Mouse (Mus musculus): ENCODE data around the gene Cacna1c.

Gene Cacna1c

DNA sequence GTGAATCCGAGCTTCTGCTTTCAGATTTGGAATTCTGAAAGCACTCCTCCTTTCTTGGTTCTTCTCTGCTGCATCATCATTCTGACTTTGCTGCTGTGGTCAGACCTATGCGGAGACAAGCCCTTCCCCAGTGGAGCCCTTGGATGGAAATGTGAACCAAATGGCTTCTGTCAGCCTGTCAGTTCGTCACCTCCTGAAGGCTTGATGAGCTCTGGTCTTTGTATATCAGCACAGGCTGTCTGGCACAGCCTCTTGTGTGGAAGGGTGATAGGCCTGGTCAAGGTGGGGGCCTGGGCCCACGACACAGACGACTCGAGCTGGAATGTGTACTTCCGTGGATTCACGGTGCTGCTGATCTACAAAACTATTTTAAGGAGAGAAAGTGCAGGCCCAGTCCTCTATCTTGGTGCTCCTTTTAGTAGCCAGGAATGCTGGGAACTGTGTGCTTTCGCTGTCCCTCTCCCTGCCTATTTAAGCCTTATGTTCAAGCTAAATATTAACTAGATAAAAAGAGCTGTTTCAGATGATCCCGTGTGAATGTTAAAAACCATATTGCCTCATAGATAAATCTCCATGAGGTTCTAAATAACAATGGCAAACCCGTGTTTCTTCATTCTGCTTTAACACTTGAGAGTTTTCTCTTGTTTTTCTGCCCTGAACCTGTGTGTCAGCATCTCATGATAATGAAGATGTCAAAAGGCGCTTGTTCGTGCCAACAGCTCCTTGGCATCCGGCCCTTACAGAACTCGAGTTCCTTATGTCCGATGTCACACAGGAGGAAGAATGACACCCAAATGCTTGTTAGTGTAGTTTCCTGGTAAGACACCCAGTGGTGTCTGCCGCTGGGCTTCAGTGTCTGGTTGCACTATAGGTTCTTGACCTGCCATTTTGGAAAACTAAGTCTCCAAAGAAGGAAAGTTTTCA, at the start of gene Cacna1c:
Gene Cacna1c (minus strand): TSS at position 37 of the 924 bp plus-strand sequence.
- no peak for DNase-seq (ENCODE audit: low read depth)

DNA sequence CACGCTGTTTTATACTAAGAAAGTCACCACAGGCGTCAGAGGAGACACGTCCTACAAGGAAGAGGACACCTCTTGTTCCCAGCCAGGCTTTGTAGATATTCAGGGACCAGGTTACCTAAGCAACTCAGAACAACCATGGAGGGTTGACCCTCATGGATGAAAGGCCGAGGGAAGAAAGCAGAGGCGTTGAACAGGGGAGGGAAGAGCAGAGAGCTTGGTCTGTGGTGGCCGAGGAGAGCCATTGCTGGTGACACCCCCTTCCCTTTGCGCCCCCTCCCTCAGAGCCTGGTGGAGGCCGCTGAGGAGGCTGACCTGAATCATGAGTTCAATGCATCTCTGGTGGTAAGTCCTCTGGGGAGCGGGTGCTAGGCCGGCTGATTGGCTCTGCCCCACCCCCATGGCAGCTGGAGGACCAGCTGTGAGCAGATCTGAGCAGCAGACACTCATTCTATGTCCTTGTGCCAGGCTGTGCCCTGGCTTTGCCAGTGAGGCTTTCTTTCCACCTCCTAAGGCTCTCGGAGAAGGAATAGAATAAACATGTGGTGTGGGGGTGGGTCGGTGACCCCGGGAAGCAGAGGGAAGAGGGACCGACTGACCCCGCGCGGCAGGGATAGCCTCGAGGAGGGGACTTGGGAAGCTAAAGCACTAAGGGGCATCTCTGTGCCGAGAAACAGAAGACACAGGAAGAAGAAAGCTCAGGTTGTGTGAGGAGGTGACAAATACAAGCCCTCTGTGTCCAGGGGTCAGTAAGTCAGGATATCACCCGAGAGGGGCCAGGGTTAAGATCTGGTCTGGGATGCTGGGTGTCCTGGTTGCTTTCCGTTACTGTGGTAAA, 44.9 kb upstream of the Cacna1c start:
- no peak for DNase-seq (ENCODE audit: low read depth)

DNA sequence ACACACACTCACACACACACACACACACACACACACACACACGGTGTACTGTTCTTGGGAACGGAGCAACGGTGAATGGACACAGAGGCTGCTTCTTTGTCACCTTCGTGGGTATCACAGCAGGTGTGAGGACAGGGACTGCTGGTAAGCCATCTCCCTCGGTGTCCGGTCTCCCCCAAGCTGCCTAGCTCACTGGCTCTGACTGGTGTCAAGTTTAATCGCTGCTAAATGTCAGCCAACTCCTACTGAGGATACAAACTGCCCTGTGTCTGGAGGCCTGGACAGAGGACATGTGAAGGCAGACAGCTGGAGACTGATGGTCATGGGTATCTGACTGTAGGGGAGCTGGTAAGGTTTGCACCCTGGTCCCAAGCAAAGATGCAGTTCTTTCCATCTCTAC, 44.0 kb upstream of the Cacna1c start:
- no peak for DNase-seq (ENCODE audit: low read depth)

GRCm38 (mm10) chr6:119239341-119240005, 43.3 kb upstream of the Cacna1c start:
- no peak for DNase-seq (ENCODE audit: low read depth)

DNA sequence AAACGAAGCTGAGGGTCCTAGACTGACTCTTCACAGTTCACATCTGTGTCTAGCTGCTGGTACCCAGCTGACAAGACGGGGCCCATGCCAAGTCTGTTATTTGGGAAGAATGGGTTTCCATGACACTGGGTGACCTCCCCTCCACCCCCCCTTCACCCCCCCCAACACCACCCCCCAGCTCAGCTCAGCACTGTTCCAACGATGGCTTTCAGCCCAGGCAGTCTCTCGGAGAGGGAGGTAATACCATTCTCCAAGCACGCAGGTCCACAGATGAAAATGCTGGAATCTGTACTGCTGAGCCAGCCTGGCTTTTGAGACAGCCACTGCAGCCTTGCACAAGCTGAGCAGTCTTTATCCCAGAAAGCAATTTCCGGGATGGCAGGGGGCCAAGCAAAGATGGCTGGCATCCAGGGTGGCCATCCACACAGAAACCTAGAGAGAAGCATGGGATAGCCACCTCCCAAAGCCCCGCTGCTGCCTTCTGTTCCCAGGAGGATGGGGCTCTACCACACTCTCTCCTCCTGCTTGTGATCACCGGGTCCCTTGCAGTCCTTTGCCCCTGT, 41.3 kb upstream of the Cacna1c start:
- DNase-seq (ENCODE audit: low read depth) = no peak

DNA sequence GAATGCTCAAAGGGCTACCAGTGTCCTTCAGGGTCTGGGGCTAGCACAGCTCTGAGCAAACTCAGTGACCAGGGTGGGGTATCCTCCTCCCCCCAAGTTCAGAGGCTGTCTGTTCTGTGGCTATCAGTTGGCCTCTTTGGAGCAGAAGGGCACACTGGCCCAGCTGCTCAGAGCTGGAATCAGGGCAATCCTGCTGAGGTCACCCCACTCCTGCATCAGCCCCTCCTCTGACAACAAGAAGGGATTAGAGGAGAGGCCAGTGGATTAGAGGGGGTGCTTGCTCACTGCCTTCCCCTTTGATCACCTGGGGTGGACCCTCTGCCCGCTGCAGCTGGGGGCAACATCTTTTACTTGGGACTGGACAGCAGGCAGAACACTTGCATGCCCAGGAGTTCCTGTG, 40.0 kb upstream of the Cacna1c start, which contains the start of gene Cacna2d4:
Gene Cacna2d4 (plus strand): TSS at position 286 of the 400 bp plus-strand sequence.
- DNase-seq (ENCODE audit: low read depth) = no peak

DNA sequence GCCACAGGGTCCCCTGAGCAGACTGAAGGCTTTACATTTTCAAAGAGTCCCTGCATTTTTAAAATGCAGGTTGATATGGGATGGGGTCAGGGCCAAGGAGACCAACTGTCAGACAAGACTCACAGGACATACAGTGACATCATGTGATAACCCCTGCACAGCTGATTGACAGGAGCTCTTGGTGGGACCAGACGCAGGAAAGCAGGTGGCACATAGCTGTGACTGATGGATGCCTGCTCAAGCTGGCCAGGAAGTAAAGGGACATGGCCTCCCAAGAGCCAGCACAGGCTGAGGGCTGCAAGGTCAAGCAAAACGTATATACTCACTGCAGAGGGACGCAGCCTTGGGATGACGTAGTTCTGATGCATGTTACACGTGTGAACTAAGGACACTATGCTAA, 39.2 kb upstream of the Cacna1c start:
- DNase-seq (ENCODE audit: low read depth) = no peak

DNA sequence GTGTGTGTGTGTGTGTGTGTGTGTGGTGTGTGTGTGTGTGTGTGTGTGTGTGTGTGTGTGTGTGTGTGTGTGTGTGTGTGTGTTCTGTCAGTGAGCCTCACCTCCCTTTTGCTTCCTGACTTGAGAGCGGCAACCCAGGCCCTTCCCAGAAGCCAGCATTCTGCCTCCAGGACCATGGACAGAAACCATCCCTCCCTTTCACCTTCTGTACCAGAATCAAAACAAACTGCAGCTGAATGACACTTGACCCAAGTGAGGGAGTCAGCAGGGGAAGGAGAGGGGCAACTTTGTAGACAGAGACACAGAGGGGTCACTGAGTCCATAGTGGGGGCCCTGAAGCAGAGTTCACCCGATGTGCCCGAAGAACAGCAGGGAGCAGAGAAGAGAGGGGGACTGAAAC, 36.8 kb upstream of the Cacna1c start:
- no peak for DNase-seq (ENCODE audit: low read depth)

GRCm38 (mm10) chr6:119228861-119229603, 32.8 kb upstream of the Cacna1c start:
- DNase-seq (ENCODE audit: low read depth) = no peak

GRCm38 (mm10) chr6:119227001-119227400, 30.8 kb upstream of the Cacna1c start:
- DNase-seq (ENCODE audit: low read depth) = no peak

DNA sequence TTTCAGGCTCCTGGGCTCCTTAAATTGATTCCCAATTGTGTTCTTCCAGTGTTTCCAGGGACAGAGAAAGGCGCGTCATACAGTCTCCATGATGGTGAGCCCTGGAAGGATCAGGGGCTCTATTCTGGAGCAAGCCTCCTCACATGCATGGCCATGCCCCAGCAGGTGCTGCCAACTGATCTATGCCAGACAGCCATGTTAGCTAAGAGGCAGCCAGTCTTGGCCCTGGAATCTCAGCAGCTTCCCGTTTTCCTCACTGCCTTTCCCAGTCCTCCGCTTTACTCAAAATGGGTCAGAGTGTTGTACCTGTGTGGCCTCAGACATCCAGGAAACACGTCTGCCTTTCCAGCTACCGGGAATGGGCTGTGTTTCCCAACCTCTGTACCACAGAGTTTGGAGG, 29.5 kb upstream of the Cacna1c start:
- DNase-seq (ENCODE audit: low read depth) = no peak

DNA sequence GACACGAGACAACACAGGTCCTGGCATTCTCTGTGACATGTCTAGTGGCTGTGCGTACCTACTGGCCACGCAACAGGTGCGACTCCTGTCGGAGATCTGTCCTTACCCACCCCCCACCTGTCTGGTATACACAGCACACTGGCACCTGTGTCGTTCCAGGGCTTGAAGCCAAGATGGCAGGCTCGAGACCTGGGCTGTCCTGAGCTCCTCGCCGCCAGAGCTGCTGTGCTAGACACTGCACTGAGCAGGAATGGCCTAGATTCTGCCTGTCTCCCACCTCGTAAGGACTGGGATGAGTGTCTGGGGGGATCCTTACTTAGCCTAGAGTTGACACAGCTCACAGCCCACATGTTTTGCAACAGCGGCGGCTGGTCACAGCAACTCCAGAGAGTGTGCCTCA, 29.0 kb upstream of the Cacna1c start:
- no peak for DNase-seq (ENCODE audit: low read depth)

DNA sequence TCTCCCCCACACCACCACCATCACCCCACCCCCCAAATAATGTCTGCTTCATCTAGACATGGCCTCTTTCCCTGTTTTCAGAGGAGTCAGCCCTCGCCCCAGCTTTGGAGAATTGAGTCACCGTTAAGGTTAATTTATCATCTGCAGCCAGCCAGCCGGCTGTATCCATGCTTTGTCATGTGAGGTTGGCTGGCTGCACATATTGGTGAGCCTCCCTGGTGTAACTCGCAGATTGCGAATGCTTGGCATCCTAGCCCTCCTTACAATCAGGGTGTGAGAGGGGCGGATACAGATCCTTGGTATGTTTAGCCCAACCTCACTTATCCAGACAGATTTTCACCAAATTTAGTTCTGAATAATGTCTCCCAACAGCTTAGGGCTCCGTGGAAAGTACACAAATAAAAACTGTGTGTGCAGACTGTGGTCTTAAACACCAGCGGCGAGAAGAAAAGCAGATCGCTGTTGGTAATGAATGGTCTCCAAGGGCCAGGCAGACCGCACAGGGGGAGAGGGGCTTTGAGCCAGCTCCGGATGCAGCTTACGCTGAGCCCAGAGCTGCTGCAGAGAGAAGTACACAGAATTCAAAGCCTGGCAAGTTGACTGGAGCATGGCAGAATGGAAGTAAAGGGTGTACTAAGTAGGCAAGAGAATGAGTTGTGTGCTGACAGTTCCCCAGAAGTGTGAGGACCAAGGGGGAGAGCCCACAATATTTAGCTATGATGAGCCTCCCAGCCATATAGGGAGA, 28.4 kb upstream of the Cacna1c start:
- no peak for DNase-seq (ENCODE audit: low read depth)

DNA sequence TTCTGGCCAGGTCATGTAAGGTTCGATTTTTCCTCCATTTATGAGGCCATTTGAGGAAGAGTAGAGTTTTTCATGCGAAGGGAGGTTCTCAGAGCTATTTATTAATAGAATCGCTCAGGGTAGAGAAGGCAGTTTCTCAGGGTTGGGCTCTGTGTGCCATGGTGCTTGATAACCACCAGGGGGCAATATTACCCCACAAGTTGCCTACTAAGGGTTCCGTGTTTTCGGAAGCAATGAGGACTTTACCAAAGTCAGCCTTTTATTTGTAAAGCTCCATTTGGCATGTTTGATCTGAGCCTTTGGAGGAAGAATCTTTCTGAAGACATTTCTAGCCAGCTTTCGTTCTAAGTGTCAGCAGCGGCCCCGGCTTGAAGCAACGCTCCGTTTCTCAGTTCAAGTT, 24.1 kb upstream of the Cacna1c start:
- peak; percentile 73 for DNase-seq (ENCODE audit: low read depth)

GRCm38 (mm10) chr6:119219237-119219870, 23.1 kb upstream of the Cacna1c start:
- DNase-seq (ENCODE audit: low read depth) = no peak

DNA sequence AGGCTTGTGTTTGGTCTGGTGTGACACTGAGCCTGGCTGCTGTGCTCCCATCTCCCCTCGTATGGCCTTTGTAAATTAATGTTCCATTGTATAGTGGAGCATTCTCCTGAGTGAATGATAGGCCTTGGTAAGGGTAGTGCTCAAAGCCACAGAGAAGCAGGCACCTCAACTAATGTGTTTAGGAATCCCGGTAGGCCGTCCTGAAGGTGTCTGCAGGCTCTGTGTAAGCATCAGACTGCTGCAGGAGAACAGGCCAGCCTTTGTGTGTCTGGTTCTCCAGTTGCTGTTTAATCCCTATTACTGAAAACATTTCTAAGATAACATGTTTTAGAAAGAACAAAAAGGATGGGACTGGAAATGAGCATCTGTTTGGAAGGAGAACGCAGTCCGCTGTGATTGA, 22.4 kb upstream of the Cacna1c start:
- no peak for DNase-seq (ENCODE audit: low read depth)

DNA sequence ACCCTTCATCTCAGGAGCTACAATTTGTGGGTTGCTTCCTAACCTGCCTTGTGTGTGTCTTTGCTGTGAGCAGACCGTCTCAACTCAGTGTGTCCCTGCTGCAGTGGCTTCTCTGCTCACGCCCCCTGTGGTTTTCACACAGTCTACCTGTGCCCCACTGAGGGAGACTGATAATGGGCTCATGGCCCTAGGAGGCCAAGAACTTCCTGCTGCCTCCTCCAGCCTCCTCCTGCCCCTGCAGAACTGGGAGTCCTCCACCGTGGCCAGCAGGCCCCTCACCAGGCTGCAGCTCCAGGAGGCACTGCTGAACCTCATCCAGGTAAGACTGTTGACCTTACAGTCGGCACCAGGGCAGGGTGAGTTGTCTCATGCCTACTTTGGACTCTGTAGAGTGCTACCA, 21.4 kb upstream of the Cacna1c start:
- DNase-seq (ENCODE audit: low read depth) = no peak

DNA sequence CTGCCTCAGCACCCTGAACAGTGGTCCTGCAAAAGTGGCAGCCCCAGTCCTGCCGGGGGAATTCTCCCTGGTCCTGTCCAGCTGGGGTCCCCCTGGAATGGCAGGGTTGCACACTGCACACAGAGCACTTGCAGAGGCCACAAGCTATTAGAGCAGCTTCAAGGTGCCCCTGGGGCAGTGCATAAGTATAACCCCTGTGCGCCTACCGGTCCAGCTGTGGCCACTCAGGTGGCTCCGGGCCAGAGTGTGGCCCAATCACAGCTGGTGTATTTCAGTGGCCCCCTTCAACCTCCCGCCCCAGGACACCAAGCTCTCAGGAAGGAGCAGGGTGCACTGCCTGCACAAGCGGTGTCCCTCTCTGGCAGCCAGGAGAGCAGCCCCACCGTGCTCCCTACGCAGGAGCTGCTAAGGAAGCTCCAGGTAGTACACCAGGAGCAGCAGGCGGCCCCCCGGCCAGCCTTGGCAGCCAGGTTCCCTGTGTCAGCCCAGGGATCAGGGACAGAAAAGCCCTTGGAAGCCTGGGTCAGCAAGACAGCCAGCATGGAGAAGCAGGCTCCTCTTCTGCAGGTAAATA, 18.9 kb upstream of the Cacna1c start:
- DNase-seq (ENCODE audit: low read depth) = no peak

GRCm38 (mm10) chr6:119214190-119214589, 18.0 kb upstream of the Cacna1c start:
- DNase-seq (ENCODE audit: low read depth) = no peak

GRCm38 (mm10) chr6:119213375-119213774, 17.2 kb upstream of the Cacna1c start:
- DNase-seq (ENCODE audit: low read depth) = no peak

Measured in induced T-regulatory cell, adult 2 months (primary cell).